10 mouse cellular contexts compared by ENCODE assay signal in genomic region chr11:101820899-101821298, GRCm38 (mm10). TPM values are rescaled to one million over a fixed set of nuclear protein-coding genes. Genes with fewer than 3 reads are reported as not detected.
A peak's percentile ranks its signal among the peaks of the same experiment; 100 is the strongest.
DNase-seq lines count a peak whose midpoint lies in the region; ATAC-seq lines count a peak whose summit lies in the region.
"Had no signal": no experiment of that assay in that cellular context is flagged by ENCODE, and none has a peak within 500 bp of the region (broad histone marks: within the 10 kb centered on the region; RNA-seq: fewer than 3 reads in every experiment).

No protein-coding gene starts in this region.

- H3K9me3 ChIP-seq in hindbrain, embryonic 16.5 days (ENCODE audit: control insufficient read depth, low read length): no peaks in the 10 kb centered on the region
- H3K9me3 ChIP-seq: neural tube, embryonic 13.5 days; stomach, embryonic 15.5 days had no signal

- H3K4me2 ChIP-seq in hindbrain, embryonic 16.5 days (ENCODE audit: low read length): no peak overlapping the region
- H3K4me2 ChIP-seq: neural tube, embryonic 13.5 days; stomach, embryonic 15.5 days had no signal

- H3K36me3 ChIP-seq in hindbrain, embryonic 16.5 days (ENCODE audit: control insufficient read depth, insufficient read depth, low read length): no peaks in the 10 kb centered on the region
- H3K36me3 ChIP-seq: neural tube, embryonic 13.5 days; stomach, embryonic 15.5 days had no signal

- peak; percentile 28 for DNase-seq in gastrocnemius, postnatal 14 days
- no peak for DNase-seq in gastrocnemius, adult 18-20 months (ENCODE audit: low spot score)
- DNase-seq in heart, adult 11 months: peak; percentile 99
- peak; percentile 30 for DNase-seq in kidney, adult 18-20 months
- DNase-seq in mesoderm, embryonic 11.5 days (ENCODE audit: low read depth, low spot score): peak; percentile 39
- no peak for DNase-seq in layer of hippocampus, adult 18-20 months (ENCODE audit: low spot score in 2 of 2)
- no peak for DNase-seq in layer of hippocampus, postnatal 25 days (ENCODE audit: extremely low spot score in 1 of 2, low spot score in 1 of 2)

- no peaks in the 10 kb centered on the region for H3K4me1 ChIP-seq in hindbrain, embryonic 16.5 days (ENCODE audit: control insufficient read depth, insufficient read depth, low read depth, low read length)

- intact Hi-C loops in gastrocnemius, postnatal 14 days (cut with DNase I; ENCODE audit: low total_unique reads): no loop called here

- 46% methylated on average over 11 of the region's 11 CpGs for WGBS in hindbrain, embryonic 16.5 days

- H3K27ac ChIP-seq in hindbrain, embryonic 16.5 days (ENCODE audit: low read depth, low read length): no peak overlapping the region
- H3K27ac ChIP-seq: neural tube, embryonic 13.5 days; stomach, embryonic 15.5 days had no signal

- H3K4me3 ChIP-seq in hindbrain, embryonic 16.5 days (ENCODE audit: low read length): no peak overlapping the region
- H3K4me3 ChIP-seq: neural tube, embryonic 13.5 days; stomach, embryonic 15.5 days had no signal

- no peak overlapping the region for H3K9ac ChIP-seq in hindbrain, embryonic 16.5 days (ENCODE audit: low read depth, low read length)
- H3K9ac ChIP-seq: neural tube, embryonic 13.5 days; stomach, embryonic 15.5 days had no signal

- H3K27me3 ChIP-seq in hindbrain, embryonic 16.5 days (replicated peaks; ENCODE audit: control insufficient read depth, insufficient read depth, low read length): no peaks in the 10 kb centered on the region; the same call in 1 of the 2 replicates
- H3K27me3 ChIP-seq: neural tube, embryonic 13.5 days; stomach, embryonic 15.5 days had no signal

- ATAC-seq in hindbrain, embryonic 16.5 days: no peak

RNA-seq across cellular contexts. Expression of gene Etv4, which starts 35.7 kb away (rescaled TPM):
- 1 to 10 TPM; 4.1 to 4.9 TPM for total RNA-seq in gastrocnemius, postnatal 14 days (2021)
- 1 to 10 TPM; 2.4 to 2.5 TPM for total RNA-seq in gastrocnemius, adult 18-20 months (2021)
- 10 to 100 TPM in 1 of 2 experiments, 1 to 10 TPM in 1; 9.0 to 10.6 TPM for total RNA-seq in layer of hippocampus, adult 18-20 months (2021)
- polyA plus RNA-seq in hindbrain, embryonic 16.5 days (2015; fragmentation: Nextera tagmentation; extraction: Ambion mirVana): 21.7 and 21.8 TPM in 2 replicates
- 10 to 100 TPM; 14.9 to 18.3 TPM for total RNA-seq in layer of hippocampus, postnatal 25 days (2021)

Comparison
In these comparisons a context has a peak if more than half of its experiments do, and no peak if none do; other contexts are left out.
1. DNase-seq: peak in gastrocnemius, postnatal 14 days (single experiment), heart, adult 11 months (single experiment), kidney, adult 18-20 months (single experiment) and mesoderm, embryonic 11.5 days (single experiment); none in gastrocnemius, adult 18-20 months (single experiment), layer of hippocampus, adult 18-20 months (0 of 2) and layer of hippocampus, postnatal 25 days (0 of 2).